Mouse (Mus musculus) cerebellum, adult 9-10 months (tissue): ENCODE data around the gene Anks1.

Experiments
- DNase-seq: peaks from one replicate; pipeline ENCODE4 v3.0.0; 2022

The Anks1 gene

DNA sequence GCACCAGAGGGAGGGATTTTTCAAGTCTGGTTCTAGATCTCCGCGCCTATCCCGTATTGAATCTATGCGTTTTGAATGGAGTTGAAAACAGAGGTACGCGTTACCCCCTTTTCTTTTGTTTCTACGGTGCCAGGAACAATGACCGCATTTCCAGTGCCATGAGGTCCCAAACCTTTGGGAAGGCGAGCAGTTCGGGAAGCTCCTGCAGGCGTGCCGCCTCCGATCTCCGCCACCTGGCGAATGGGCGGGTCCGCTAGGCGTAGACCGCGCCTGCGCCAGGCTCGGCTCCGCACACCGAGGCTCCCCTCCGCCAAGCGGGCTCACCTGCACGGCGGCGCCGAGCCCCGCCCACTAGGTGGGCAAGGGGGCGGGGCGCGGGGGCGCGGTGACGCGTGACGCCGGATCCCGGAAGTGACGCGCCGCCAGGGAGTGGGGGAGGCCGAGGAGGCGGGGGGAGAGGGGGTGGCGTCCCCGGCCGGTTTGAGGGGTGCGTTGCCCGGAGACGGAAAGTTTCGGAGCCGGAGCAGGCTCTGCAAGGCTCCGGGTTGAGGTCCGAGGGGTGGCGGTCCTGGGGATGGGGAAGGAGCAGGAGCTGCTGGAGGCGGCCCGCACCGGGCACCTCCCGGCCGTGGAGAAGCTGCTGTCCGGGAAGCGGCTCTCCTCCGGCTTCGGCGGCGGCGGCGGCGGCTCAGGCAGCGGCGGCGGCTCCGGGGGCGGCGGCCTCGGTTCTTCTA lies at the start of gene Anks1:
Gene Anks1 (plus strand): TSS at position 419 of the 734 bp plus-strand sequence.
- DNase-seq, result peak; percentile 85

DNA sequence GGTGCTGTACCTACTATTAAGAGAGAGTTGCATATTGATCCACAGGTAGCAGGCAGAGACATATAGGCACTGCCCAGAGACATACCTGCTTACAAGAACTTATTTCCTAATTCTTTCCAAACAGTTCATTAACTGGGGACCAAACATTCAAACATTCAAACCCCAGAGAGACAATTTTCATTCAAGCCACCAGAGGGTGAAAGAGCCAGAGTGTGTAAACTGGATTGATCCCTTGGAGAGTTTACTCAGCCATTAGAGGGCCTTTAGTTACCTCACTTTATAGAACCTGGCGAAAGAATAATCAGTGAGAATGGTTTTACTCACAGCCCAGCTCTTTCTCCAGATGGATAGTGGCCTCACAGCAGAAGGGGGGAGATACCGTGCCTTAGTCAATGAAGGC lies 43.6 kb upstream of the Anks1 start:
- DNase-seq, result no peak

DNA sequence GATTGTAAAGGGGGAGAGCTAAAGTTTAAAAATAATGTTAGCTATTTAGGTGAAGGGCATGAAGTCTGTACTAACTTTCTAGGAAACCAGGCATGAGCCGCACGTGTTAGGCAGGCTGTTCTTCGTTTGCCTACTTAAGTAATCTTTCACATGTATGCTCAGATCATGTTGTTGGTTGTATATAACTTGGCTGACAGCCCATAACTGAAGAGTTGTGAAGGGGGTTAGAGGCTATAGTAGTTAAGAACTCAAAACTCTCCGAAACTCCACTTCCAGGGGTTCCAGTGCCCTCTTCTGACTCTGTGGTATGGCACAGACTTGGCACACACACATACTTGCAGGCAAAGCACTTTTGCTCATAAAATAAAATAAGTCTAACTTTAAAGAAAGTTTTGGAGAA lies 42.4 kb upstream of the Anks1 start:
- no peak for DNase-seq

DNA sequence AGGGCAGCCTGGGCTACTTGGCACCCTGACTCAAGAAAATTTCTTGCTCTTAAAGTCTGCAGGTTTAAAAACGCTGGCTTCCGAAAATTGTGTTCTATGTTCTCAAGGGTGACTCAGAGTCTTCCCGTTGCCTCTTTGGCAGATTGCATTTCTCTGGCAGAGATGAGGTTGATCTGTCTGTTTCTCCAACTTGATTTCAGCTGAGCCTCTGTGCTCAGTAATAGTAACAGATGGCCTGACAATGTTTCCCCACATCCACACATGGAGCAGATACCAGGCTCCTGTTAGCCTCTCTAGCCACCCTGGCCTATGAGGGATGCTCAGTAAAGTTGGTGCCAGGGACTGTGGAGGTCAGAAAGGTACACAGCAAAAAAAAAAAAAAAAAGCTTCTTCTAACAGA lies 37.3 kb upstream of the Anks1 start:
- peak; percentile 85 for DNase-seq

DNA sequence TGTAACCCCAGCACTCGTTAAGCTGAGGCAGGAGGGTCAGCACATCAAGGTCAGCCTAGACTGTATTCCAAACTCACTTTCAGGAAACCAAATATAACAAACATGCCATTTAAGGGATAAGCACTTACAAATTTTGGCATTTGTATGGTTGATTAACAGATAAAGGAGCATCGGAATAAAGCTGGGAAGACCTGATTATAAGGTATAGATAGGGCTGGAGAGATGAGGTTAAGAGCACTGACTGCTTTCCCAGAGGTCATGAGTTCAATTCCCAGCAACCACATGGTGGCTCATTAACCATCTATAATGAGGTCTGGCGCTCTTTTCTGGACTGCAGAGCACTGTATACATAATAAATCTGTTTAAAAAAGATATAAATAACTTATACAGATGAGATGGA lies 35.5 kb upstream of the Anks1 start:
- DNase-seq, result no peak

DNA sequence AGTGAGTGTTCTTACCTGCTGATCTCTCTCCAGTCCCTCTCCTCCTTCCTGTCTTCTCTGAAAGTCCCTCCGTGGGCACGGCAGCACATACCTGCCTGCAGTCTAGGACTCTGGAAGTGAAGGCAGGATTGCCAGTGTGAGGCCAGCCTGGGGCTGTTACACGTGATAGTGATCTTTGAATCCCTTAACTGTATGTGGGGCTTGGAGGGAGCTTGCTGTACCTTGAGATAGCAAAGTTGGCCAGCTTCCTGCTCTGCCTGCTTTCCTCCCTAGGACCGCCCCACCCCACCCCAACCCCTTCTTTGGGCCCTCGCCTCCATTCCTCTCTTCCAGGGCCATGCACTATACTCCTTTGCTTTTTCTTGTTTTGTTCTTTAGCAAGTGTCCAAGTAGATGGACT lies 34.6 kb upstream of the Anks1 start:
- DNase-seq, result no peak

DNA sequence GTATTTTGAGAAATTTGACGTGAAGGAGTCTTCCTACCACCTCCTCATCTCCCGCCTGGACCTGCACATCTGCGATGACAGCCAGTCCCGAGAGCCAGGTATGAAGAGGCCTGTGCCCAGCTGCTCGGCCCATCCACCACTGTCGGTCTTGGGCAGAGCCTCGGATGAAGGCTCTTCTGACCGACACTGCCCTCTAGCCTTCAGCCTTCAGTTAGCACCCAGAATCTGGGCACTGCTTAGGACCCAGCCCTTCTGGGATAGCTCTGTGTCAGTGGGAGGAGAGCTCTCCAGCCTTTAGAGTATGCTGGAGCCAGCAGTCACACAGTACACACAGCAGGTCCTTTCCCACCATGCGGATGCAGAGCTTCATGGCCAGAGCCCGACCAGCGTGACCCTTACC lies 27.6 kb upstream of the Anks1 start:
- no peak for DNase-seq

DNA sequence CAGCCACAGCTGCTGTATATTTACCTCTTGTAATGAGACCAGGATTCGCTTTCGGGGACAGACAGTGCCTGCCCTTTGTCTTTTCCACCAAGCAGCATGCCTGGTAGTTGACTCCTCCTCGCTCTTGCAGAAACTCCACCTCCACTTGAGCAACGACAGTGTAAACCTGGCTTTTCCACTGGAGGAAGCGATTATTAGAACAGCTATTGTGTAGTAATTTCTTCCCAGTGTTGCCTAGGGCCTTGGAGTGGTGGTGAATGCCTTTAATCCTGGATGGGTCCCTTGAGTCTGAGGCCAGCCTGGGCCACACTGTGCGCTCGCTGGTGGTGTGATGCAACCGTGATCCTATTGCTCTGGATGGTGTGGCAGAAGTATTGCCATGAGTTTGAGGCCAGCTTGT lies 26.0 kb upstream of the Anks1 start:
- no peak for DNase-seq

DNA sequence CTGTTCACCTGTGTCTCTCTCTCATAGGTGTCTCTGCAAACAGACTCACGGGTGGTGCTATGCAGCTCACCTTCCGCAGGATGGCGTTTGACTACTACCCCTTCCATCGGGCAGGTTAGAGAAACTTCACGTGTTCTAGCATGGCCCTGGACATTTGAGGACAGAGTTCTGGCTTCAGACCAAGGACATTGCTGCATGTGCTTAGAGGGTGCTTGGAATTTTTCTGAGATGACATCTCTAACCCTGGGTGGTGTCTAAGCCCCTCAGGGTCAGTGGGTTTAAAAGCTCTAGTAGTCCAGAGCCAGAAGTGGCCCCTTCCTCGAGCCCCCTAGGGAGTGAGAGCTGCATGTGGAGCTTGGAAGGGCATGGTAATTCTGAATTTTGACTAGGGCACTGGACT lies 25.1 kb upstream of the Anks1 start:
- DNase-seq, result no peak

DNA sequence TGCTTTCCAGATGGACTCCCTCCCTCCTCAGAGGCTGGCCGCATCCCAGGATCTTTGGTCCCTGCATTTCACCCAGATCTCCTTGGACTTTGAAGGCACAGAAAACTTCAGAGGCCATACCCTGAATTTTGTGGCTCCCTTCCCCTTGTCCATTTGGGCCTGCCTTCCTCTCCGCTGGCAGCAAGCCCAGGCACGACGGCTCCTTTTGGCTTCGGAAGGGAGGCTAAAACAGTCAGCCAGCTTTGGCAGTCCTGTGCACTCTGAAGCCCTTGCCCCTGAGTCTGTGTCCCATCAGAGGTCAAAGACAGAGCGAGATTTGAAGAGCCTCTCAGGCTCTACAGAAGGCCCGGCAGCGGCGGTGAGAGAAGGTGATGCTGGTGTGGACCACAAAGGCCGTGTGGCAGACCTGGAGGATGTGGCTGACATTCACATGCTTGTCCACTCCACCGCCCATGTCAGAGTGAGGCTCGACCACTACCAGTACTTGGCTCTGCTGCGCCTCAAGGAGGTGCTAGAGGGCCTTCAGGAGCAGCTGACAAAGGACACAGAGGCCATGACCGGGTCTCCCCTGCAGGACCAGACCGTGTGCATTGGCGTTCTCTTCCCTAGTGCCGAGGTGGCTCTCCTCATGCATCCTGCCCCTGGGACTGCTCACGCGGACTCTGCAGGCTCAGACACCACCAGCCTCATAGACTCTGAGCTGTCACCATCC lies 22.5 kb upstream of the Anks1 start:
- no peak for DNase-seq

DNA sequence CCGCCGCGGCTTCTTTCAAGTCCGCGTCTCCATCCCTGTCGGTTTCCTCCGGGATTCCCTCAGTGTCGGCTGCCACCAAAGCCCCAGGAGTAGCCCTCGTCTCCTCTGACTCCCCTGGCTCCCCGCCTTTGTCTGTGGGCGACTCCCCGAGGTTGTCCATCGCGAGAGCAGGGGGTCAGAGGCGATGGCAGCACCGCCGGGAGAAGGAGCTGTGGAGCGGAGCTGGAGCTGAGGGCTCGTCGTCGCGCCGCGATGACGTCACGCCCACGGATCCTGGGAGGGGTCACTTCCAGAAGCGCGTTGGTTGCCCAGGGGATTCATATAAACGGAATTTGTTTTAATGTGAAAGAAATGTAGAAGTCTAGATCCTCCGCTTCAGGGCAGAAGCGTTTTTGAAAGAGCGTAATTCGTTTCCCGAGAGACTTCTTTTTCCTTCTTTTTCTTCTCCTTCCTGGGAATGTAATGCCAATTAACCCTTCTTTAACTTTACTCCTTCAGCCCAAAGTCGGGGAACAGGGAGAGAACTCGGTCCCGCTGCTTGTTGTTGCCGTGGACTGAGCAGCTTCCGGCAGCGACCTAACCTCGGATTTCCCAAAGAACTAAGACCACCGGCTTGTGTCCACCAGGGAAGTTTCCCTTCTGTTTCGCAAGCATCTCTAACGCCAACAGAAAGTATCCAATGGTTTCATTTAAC lies 1.4 kb upstream of the Anks1 start:
- peak; percentile 93 for DNase-seq

DNA sequence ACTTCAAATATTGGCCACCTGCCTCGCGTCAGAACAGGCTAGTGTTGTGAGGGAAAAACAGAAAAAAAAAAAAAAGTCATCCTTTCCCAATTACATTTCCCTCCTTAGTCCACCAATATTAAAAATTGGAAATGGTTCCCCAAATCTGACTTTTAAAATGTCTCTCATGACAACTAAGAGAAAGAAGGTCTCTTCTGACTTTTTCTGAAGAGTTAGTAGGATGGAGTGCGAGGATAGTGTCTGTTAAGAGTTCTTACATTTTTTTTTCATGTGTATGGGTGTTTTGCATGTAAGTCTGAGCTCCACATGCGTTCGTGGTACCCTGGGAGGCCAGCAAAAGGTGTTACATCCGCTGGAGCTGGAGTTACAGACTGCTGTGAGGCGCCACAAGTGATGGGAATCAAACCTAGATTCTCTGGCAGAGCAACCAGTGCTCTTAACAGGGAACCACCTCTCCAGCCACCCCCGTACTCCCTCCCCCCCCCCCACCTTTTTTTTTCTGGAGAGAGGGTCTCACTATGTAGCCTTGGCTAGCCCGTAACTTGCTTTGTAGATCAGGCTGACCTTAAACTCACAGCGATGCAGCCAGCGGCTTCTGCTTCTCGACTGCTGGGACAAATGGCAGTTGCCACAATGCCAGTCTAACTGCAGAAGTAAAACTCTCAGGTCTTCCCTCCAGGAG lies 759 bp upstream of the Anks1 start:
- peak; percentile 44 for DNase-seq

DNA sequence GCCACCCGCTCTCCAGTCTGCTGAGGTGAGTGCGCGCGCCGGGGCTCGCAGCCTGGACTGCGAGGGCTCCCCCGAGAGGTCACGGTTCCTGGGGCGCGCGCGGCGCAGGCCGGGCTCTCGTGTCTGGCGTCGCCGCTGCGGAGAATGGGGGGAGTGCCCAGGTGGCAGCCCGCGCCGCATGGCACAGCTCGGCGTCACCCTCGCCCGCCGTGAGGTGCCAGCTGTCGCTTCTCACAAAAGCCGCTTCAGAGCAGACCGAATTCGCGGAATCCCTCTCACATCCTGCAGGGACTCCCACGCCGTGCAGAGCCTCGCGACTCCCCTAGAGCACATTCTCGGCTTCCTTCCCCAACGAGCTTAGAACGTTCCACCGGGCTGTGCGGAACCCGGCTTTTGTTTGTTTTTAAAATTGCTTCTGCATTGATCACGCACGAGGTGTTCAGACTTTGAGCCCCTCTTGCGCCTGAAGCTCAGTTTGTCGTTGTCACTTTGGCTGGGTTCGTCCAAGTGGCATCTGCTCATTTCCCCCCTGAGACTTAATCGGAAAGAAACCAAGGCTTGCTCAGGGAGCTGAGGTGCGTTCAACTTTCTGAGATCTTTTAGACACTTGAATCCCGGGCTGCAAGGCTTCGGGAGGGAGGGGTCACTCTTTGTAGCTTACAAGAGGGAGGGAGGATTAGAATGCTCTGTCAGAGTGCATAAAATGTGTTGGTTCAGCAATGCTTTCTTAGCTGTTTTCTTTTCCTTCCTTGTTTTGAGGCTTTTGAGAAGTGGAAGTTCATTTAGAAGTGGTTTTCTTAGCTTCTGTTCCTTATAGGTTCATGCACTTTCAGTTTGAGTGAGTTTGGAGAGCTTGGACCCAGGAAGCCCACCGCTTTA lies 755 bp downstream of the Anks1 start, which contains the start of gene Taf11:
Gene Taf11 (minus strand): TSS at position 223 of the 879 bp plus-strand sequence.
- DNase-seq, result peak; percentile 81

DNA sequence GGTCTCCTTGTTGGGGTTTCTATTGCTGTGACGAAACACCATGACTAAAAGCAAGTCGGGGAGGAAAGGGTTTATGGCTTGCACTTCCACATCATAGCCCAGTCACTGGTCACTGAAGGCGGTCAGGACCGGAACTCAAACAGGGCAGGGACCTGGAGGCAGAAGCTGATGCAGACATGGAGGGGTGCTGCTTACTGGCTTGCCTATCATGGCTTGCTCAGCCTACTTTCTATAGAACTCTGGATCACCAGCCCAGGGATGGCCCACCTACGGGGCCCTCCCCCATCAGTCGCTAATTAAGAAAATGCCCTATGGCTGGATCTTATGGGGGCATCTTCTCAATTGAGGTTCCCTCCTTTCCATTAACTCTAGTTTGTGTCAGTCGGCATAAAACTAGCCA lies 2.3 kb downstream of the Anks1 start:
- no peak for DNase-seq

DNA sequence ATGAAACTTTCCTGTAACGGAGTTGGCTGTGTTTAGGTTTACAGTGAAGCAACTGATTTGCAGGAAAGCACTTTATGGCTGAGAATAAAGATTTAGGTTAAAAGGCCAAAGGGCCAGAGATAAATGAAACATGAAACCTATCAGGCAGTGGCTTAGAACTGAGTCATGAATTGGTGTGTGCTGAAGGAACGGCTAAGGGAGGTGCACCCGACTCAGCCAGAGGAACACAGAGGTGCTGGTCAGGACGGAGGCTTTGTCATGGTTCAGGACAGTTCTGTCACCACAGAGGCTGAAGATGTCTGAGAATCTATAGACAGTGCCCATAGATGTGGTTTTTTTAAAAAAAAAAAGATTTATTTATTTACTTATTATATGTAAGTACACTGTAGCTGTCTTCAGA lies 5.6 kb downstream of the Anks1 start:
- no peak for DNase-seq

DNA sequence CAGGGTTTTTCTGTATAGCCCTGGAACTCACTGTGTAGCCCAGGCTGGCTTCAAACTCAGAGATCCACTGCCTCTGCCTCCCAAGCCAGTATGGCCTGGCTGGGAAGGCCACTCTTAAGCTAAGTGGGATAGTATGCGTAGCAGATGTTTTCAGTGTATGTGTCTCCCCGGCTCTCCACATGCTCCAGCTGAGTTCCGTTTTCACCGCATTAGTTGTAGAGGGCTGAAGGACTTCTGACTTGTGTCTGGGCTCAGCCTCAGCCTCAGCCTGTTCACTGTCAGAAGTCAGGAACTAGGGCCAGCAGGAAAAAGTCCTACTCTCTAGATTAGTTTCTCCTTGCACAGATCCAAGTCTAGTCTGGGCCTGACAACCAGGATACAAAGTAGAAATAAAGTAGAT lies 7.3 kb downstream of the Anks1 start:
- no peak for DNase-seq

DNA sequence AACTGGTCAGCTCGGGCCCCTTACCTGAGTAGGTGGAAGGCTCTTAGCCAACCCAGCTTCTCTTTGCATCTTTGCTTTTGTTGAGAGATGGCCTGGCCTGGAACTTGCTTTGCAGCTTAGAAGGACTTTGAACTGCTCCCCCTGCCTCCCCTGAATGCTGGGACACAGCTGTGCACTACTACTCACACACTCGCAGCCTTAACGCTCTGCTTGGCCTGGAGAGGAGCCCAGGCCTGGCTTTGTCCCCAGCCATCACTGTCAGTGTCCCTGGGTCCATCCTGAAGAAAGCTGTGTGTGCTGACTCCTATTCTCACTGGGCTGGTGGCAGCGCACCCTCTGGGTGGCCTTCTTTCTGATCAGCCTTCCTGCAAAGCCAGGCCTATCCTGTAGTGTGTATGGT lies 11.6 kb downstream of the Anks1 start:
- no peak for DNase-seq

DNA sequence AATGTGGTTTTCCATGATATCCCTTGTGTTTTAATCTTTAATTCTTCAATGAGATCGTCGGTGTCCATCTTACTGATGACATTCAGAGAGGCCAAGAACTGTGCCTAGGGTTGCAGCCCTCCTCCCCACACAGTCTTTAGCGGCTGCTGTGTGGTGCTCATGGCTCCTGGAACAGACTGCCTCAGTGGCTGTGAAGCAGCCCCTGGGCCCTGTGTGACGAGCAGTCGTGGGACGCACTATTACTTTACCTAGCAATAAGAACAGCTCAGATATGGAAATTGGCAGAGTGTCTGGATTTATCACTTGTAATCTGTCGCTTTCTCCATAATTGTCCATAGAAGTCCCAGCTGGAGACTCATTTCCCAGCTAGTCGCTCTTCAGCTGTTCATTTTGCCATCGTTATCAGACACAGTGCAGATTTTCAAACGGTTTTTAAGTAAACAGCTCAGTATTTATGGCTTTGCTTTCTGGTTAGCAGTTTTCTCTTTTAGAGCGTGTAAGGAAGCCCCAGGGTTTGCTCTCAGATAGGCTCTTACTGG lies 13.1 kb downstream of the Anks1 start:
- no peak for DNase-seq

DNA sequence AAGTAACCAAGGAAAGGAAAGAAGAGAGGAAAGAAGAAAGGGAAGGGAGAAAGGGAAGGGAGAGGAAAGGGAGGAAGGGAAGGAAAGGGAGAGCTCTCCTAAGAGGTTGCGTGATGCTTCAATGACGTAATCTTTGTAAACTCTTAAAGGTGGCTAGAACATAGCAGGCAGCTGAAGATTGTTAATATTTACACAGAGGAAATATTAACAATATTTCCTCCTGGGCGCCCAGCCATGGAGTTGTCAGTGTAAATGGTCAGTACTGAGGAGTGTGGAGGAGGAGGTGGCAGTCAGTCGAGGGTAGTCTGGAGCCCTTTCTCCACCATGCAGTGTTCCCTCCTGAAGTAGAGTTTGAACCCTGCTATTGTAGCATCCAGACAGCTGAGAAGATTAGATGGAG lies 15.9 kb downstream of the Anks1 start:
- no peak for DNase-seq

DNA sequence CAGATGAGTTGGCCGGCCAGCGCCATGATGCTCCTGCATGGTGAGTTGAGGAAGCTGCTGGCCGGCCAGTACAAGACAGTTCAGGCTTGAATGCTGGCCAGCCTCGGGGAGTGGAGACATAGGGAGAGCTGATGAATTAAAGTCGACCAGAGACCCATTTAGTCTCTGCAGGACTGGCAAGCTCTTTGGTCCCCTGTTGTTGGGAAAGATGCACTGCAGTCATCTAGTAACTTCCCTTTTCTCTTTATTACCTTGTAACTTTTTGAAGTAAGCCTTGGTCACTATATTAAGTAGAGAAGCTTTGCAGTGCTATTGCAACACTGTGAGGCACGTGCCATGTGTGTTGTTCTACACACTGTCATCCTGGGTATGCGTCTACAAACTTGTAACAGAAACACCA lies 16.4 kb downstream of the Anks1 start:
- DNase-seq, result no peak

DNA sequence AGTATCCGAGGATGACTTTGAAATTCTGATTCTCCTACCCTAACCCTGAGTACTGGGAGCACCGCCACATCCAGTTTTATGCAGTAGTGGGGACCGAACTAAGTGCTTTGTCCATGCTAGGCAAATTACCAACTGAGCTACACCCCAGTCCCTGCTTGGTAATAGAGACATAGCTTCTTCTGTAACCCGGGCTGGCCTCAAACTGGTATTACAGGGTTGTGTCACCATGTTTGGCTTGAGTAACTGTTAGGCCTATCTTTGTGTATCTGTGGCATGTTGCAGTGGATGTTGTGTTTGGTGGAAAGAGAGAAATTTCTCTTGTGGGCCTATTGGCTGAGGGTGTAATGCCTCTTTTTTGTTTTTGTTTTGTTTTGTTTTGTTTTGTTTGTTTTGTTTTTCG lies 21.2 kb downstream of the Anks1 start:
- no peak for DNase-seq

DNA sequence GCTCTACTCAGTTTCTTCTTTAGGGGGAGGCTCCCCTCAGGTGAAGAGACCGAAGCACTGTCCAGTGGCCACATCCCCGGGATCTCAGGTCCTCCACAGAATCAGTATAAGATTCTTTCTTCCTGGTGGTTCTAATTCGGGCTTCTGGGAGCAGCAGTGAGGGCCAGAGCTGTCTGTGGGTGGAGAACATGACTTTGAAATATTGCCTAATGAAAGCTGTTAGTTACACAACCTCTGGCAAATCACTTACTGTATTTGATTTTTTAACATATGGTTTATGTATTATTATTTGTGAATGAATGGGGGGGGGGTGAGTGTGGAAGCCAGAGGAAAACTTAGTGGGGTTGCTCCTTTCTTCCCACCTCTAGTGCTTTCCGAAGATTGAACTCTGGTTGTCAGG lies 22.7 kb downstream of the Anks1 start:
- no peak for DNase-seq
